Mouse (Mus musculus): ENCODE data around the gene Zfp617. TPM values are rescaled to one million over a fixed set of nuclear protein-coding genes. Genes with fewer than 3 reads are reported as not detected.
"Not testable (repeated sequence)": the region's sequence is repeated elsewhere in the genome, so short reads cannot be mapped to it uniquely, and the experiment has no call there.

Gene Zfp617
- total RNA-seq, 2 experiments from 2014 or later = 29.8 to 33.9 TPM

DNA sequence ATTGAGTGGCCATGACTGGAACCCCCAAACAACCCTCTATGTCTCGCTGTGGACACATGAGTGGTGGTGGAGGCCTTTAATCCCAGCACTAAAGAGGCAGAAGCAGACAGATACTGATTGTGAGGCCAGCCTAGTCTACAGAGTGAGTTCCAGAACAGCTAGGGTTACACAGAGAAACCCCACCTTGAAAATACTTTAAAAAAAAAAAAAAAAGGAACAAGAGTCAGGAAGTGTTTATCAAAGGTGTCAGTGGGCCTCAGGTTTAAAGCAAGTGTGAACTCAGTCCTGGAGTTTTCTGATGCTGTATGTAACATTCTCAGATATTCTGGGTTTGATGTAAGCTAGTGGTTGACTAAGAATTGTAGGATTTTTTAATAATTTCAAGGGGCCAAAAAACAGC is 44.1 kb downstream of the Zfp617 start:
- DNase-seq = no peak

DNA sequence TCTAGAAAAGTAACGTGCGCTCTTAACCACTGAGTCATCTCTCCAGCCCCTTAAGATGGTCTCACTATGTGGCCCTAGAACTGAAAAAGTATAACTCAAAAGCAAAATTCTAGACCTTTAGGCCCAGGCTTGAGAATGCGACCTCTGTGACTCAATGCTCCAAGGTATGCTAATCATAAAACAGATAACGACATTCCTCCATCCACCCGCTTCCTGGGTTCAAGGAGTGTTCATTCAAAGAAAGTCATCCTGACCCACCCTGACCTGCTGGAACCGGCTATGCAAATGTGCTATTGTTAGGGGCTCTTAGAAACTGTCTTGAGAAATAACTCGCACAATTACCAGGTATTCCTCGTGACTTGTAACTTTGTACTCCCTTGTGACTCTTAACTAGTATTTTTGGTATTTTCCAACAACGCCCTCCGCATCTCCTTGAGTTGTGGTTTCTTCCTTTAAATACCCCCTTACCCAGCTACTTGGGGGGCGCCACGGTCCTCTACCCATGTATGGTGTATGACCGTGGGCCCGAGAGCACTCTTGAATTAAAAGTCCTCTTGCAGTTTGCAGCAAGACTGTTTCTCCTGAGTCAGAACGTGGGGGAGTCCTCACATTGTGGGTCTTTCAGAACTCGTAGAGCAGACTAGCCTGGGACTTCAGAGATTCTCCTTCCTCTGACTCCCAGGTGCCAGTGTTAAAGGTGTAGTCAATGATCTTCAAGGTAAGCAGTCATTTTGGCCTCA is 44.7 kb downstream of the Zfp617 start:
- DNase-seq = not testable (repeated sequence)

DNA sequence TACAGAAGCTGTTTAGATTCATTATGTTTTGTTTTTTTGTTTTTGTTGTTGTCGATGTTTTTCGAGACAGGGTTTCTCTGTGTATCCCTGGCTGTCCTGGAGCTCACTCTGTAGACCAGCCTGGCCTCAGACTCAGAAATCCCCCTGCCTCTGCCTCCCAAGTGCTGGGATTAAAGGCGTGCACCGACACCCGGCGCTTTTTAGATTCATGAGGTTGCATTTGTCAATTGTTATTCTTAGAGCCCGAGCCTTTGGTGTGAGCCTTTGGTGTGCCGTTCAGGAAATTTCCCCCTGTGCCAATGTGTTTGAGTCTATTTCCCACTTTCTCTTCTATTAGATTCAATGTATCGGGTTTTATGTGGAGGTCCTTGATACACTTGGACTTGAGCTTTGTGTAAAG is 46.2 kb downstream of the Zfp617 start:
- DNase-seq = no peak

GRCm38 (mm10) chr8:71960483-71960882 is 52.0 kb downstream of the Zfp617 start:
- DNase-seq = no peak

- DNase-seq = no peak
Observed at GRCm38 (mm10) chr8:71961796-71962195, 53.4 kb downstream of the Zfp617 start.

- peak; percentile 56 for DNase-seq
Observed at GRCm38 (mm10) chr8:71964051-71964450, 55.6 kb downstream of the Zfp617 start.

GRCm38 (mm10) chr8:71965166-71965565 is 56.7 kb downstream of the Zfp617 start:
- peak; percentile 49 for DNase-seq

DNA sequence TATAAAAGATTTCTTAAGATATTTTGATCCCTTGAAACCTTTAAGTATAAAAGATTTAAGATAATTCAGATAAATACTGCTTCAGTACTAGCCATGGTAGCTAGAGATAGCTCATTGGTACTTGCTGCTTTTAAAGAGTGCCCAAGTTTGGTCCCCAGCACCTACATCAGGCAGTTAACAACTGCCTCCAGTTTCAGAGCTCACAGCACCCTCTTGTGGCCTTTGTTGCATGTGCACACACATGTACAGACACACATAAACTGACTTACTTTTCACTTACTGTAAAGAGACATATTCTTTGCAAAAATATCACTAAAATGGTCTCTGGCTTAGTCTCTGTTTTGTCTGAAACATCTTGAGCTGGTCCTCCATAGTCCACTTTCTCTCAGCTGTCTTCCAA is 58.0 kb downstream of the Zfp617 start:
- DNase-seq = no peak

- DNase-seq = no peak
Observed at GRCm38 (mm10) chr8:71967261-71967660, 58.8 kb downstream of the Zfp617 start.

GRCm38 (mm10) chr8:71968100-71968499 is 59.7 kb downstream of the Zfp617 start:
- DNase-seq = no peak

GRCm38 (mm10) chr8:71968636-71969035 is 60.2 kb downstream of the Zfp617 start:
- DNase-seq = no peak

DNA sequence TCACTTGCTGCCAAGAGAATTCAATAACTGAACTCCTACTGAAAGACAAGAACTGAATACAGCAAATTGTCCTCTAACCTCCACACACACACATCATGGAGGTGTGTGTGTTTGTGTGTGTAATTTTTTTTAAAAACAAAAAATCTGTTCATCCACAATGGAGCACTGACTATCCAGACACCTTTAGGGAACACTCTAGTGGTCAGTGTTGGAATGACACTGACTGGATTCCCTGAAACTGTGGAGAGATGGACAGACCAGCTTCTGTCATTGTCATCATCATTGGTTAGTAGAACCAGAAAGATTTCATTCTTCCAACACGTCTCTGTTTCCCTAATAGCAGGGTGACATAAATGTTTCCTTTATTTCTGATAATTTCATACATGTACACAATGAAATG is 63.5 kb downstream of the Zfp617 start:
- DNase-seq = peak; percentile 54

DNA sequence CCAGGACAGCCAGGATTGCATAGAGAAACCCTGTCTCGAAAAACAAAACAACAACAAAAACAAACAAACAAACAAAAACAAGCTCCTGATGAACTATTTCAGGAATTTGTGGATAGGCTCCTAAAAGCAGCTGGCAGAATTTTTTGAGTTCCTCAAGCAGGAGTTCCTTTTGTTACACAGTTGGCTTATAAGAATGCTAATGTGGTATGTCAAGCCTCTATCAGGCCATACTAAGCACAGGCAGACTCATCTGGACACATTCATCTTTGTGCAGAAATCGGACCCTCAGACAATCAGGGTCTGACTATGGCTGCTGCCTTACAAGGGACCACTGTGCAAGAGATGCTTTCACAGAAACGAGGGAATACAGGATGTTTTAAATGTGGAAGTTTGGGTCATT is 65.8 kb downstream of the Zfp617 start:
- DNase-seq = no peak

DNA sequence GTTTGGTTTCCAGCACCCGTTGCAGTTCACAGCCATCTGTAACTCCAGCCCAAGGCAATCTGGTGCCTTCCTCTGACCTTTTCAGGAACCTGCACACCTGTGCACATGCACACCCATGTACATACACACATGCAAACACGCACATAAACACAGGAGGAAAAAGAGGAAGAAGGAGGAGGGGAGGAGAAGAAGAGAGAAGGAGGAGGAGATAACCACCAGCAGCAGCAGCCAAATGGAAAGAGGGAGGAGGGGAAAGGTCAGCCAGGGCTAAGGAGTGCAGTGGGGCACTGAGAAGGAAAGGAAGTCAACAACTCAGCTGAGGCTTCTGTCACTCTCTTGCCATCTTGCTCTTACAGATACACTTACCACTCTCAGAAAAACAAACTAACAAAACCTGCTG is 72.6 kb downstream of the Zfp617 start:
- no peak for DNase-seq

DNA sequence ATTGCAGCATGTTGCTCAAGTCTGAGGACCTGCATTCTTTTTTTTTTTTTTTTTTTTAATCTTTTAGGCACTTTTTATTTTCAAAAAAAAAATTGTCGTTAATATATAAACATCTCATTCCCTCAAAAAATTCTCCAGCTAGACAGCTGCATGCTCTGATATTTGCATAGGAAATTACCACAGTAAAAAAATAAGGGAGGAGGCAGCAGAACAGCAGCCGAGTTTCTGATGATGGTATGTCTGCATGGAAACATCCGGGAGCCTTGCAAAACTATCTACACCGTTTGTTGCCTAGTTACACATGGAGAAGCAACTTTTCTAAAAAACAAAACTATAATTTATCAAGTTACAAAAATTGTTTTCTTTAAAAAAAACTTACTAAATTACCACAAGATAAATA is 73.0 kb downstream of the Zfp617 start:
- no peak for DNase-seq

Other genes with a start within 250 kb of the Zfp617 start
- 1 to 10 TPM; 3.8 to 7.1 TPM for gene Unc13a, start 236.9 kb upstream of the Zfp617 start, total RNA-seq (2021)
- gene Jak3, start 232.3 kb upstream of the Zfp617 start, total RNA-seq (2021) = 10 to 100 TPM; 18.5 to 25.9 TPM
- 10 to 100 TPM in 1 of 2 experiments, 1 to 10 TPM in 1; 7.3 to 10.8 TPM for gene Insl3, start 219.4 kb upstream of the Zfp617 start, total RNA-seq (2021)
- 1 to 10 TPM; 6.4 to 6.7 TPM for gene B3gnt3, start 206.8 kb upstream of the Zfp617 start, total RNA-seq (2021)
- 1 to 10 TPM; 4.8 to 8.4 TPM for gene Fcho1, start 182.9 kb upstream of the Zfp617 start, total RNA-seq (2021)
- gene Zfp709, start 26.6 kb upstream of the Zfp617 start, total RNA-seq (2021) = 1 to 10 TPM; 7.6 to 9.4 TPM
- 1 to 10 TPM; 3.7 to 7.0 TPM for gene Zfp882, start within 50 bp of the Zfp617 start, total RNA-seq (2021)
- gene Zfp961, start 42.4 kb downstream of the Zfp617 start, total RNA-seq (2021) = 10 to 100 TPM; 15.4 to 25.9 TPM
- 1 to 10 TPM; 1.7 to 1.8 TPM for gene Cyp4f18, start 101.0 kb downstream of the Zfp617 start, total RNA-seq (2021)
- gene Olfr372, start 132.6 kb downstream of the Zfp617 start, total RNA-seq (2021) = not detected
- not detected for gene Olfr373, start 174.5 kb downstream of the Zfp617 start, total RNA-seq (2021)
- gene Olfr374, start 198.4 kb downstream of the Zfp617 start, total RNA-seq (2021) = not detected
- gene Tpm4, start 226.3 kb downstream of the Zfp617 start, total RNA-seq (2021) = 100 to 1,000 TPM; 201 to 246 TPM

Data from adrenal gland, postnatal 10 days (tissue).